Mouse (Mus musculus) thymus, adult 2 months (tissue): ENCODE measurements around the gene Tuba3a.

Experiments used
- CTCF ChIP-seq: fragments of 200-500 bp; IDR thresholded peaks from 2 replicates; pipeline ENCODE4 v1.5.1; 2012; ENCODE audit warnings: mild to moderate bottlenecking, control low read depth, low read length, moderate library complexity, borderline replicate concordance; ENCODE audit not compliant: control insufficient read depth, poor library complexity, insufficient read depth; ENCODE audit errors: extremely low read depth
- POLR2A ChIP-seq: fragments of 200-500 bp; IDR thresholded peaks from 2 replicates; pipeline ENCODE4 v1.6.1; 2012; ENCODE audit warnings: mild to moderate bottlenecking, low read length, control low read depth, moderate library complexity; ENCODE audit not compliant: control insufficient read depth, poor library complexity, insufficient read depth; ENCODE audit errors: extremely low read depth

GRCm38 (mm10) chr6:125252711-125253110, 33.1 kb downstream of the Tuba3a start:
- TF ChIP-seq CTCF (no peak), POLR2A (no peak)
